Comparison of ENCODE assay signal across 9 mouse cellular contexts in the genomic region with DNA sequence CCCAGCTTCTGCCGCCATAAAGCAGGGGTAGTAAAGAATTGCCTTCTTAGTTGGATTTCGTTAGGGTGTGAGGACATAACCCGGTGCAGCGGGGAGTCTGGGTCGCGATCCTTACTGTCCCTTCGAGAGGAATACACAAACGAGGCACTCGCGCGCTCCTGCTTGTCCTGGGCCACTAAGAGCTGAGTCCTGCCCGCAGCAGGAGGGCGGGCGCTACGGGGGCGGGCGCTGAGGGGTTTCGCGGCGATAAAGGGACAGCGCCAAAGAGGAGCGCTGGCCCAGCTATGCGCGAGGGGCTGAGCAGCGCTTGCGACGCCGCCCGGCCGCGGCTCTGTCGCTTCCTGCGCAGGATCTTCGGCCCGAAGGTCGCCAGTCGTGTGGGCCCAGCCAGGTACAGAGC. TPM values are rescaled to one million over a fixed set of nuclear protein-coding genes. Genes with fewer than 3 reads are reported as not detected.
DNase-seq lines count a peak whose midpoint lies in the region; ATAC-seq and TF ChIP-seq lines count a peak whose summit lies in the region.
"Had no signal": no experiment of that assay in that cellular context is flagged by ENCODE, and none has a peak within 500 bp of the region (broad histone marks: within the 10 kb centered on the region; RNA-seq: fewer than 3 reads in every experiment).

No protein-coding gene starts in this region.

- no peaks in the 10 kb centered on the region for H3K36me3 ChIP-seq in embryonic facial prominence, embryonic 11.5 days (replicated peaks; ENCODE audit: control insufficient read depth, insufficient read depth, low read depth, low read length)
- H3K36me3 ChIP-seq in heart, postnatal 0 days (replicated peaks; ENCODE audit: control insufficient read depth, insufficient read depth, low read length): no peaks in the 10 kb centered on the region
- H3K36me3 ChIP-seq in limb, embryonic 10.5 days: no peaks in the 10 kb centered on the region
- H3K36me3 ChIP-seq in midbrain, embryonic 10.5 days: no peaks in the 10 kb centered on the region

- intact Hi-C loops in heart, postnatal 25 days (cut with DNase I): loop anchor here (2.0 to 10.0 kb wide), 2 partner anchors 32 to 370 kb away; a partner anchor contains a TSS

- TF ChIP-seq CTCF in heart, postnatal 0 days (IDR thresholded peaks at IDR 0.05; ENCODE audit: low read depth): no peak

- peak overlapping the region; percentile 70 for H3K4me2 ChIP-seq in embryonic facial prominence, embryonic 11.5 days (ENCODE audit: low read depth, low read length)
- peak overlapping the region; percentile 70 for H3K4me2 ChIP-seq in heart, postnatal 0 days (ENCODE audit: low read depth, low read length)

- peak overlapping the region; percentile 36 for H3K4me3 ChIP-seq in embryonic facial prominence, embryonic 11.5 days (ENCODE audit: low read depth, low read length)
- H3K4me3 ChIP-seq in heart, postnatal 0 days (ENCODE audit: low read depth, low read length): peak overlapping the region; percentile 53
- H3K4me3 ChIP-seq in limb, embryonic 10.5 days: peak overlapping the region; percentile 52
- H3K4me3 ChIP-seq in midbrain, embryonic 10.5 days: peak overlapping the region; percentile 57

- TF ChIP-seq EP300 in heart, postnatal 0 days (IDR thresholded peaks at IDR 0.05; ENCODE audit: low read depth): no peak

- peaks cover 27% of the 10 kb centered on the region for H3K27me3 ChIP-seq in embryonic facial prominence, embryonic 11.5 days (ENCODE audit: control insufficient read depth, insufficient read depth, low read length)
- H3K27me3 ChIP-seq in heart, postnatal 0 days (ENCODE audit: control insufficient read depth, insufficient read depth, low read length): peaks cover 37% of the 10 kb centered on the region
- H3K27me3 ChIP-seq in limb, embryonic 10.5 days (ENCODE audit: low read depth, poor library complexity, severe bottlenecking): peaks cover 42% of the 10 kb centered on the region
- peaks cover 59% of the 10 kb centered on the region for H3K27me3 ChIP-seq in midbrain, embryonic 10.5 days (ENCODE audit: low read depth, poor library complexity, severe bottlenecking)
- H3K27me3 ChIP-seq: CH12.LX had no signal

- peak; percentile 96 for DNase-seq in heart, adult 11 months
- no peak for DNase-seq in heart, postnatal 25 days (ENCODE audit: low spot score)
- DNase-seq in embryonic facial prominence, embryonic 11.5 days (ENCODE audit: low spot score): peak; percentile 62
- DNase-seq in heart, postnatal 0 days (ENCODE audit: low spot score): no peak
- DNase-seq in limb, embryonic 10.5 days (ENCODE audit: low spot score): peak; percentile 67
- DNase-seq in midbrain, embryonic 10.5 days (ENCODE audit: low spot score): peak; percentile 60
- peak; percentile 49 for DNase-seq in yolk sac, embryonic 10.5 days (ENCODE audit: low spot score)
- DNase-seq in layer of hippocampus, postnatal 14 days (ENCODE audit: low spot score in 2 of 2): no peak

- no peaks in the 10 kb centered on the region; the same call in 1 of the 2 replicates for H3K4me1 ChIP-seq in embryonic facial prominence, embryonic 11.5 days (ENCODE audit: control insufficient read depth, insufficient read depth, low read length)
- peaks cover 6% of the 10 kb centered on the region for H3K4me1 ChIP-seq in heart, postnatal 0 days (ENCODE audit: control insufficient read depth, insufficient read depth)
- H3K4me1 ChIP-seq in limb, embryonic 10.5 days: peaks cover 26% of the 10 kb centered on the region
- peaks cover 16% of the 10 kb centered on the region for H3K4me1 ChIP-seq in midbrain, embryonic 10.5 days

- WGBS in embryonic facial prominence, embryonic 11.5 days: under 1% methylated on average over 37 of the region's 37 CpGs
- WGBS in heart, postnatal 0 days: under 1% methylated on average over 34 of the region's 37 CpGs
- under 1% methylated on average over 37 of the region's 37 CpGs for WGBS in limb, embryonic 10.5 days
- under 1% methylated on average over 37 of the region's 37 CpGs for WGBS in midbrain, embryonic 10.5 days

- peak overlapping the region; percentile 50 for H3K9ac ChIP-seq in embryonic facial prominence, embryonic 11.5 days (replicated peaks; ENCODE audit: low read length)
- H3K9ac ChIP-seq in heart, postnatal 0 days (replicated peaks; ENCODE audit: low read depth, low read length): peak overlapping the region; percentile 33; the same call in 1 of the 2 replicates

- no peak for ATAC-seq in embryonic facial prominence, embryonic 11.5 days (replicated peaks; ENCODE audit: insufficient number of reproducible peaks, low FRiP score, low TSS enrichment, low read depth)
- ATAC-seq in heart, postnatal 0 days (ENCODE audit: insufficient read depth, low read depth): peak; percentile 54

- no peak overlapping the region for H3K27ac ChIP-seq in embryonic facial prominence, embryonic 11.5 days (replicated peaks; ENCODE audit: low read depth, low read length)
- H3K27ac ChIP-seq in heart, postnatal 0 days (ENCODE audit: low read depth): peak overlapping the region; percentile 51; the same call in 1 of the 2 replicates
- peak overlapping the region; percentile 67 for H3K27ac ChIP-seq in limb, embryonic 10.5 days
- peak overlapping the region; percentile 69; the same call in 1 of the 2 replicates for H3K27ac ChIP-seq in midbrain, embryonic 10.5 days (replicated peaks)

- H3K9me3 ChIP-seq in embryonic facial prominence, embryonic 11.5 days (replicated peaks; ENCODE audit: control insufficient read depth, low read length): no peaks in the 10 kb centered on the region
- no peaks in the 10 kb centered on the region for H3K9me3 ChIP-seq in heart, postnatal 0 days (replicated peaks; ENCODE audit: control insufficient read depth, low read length)
- no peaks in the 10 kb centered on the region for H3K9me3 ChIP-seq in limb, embryonic 10.5 days (replicated peaks)
- H3K9me3 ChIP-seq in midbrain, embryonic 10.5 days (replicated peaks): no peaks in the 10 kb centered on the region

RNA-seq across cellular contexts. Expression of a gene that starts 4.3 kb away (rescaled TPM):
- total RNA-seq in heart, postnatal 25 days (2021): 1 to 10 TPM; 5.2 to 6.8 TPM
- polyA plus RNA-seq in embryonic facial prominence, embryonic 11.5 days (2014; fragmentation: Nextera tagmentation; extraction: Ambion mirVana): 0.49 and 1.0 TPM in 2 replicates
- 0.19 and 0.53 TPM in 2 replicates for total RNA-seq in heart, postnatal 0 days (2014; rRNA removed; ENCODE audit: low replicate concordance)
- polyA plus RNA-seq in heart, postnatal 0 days (2015; fragmentation: Nextera tagmentation; extraction: Ambion mirVana): 1.7 and 1.8 TPM in 2 replicates
- 0.85 and 1.4 TPM in 2 replicates for polyA plus RNA-seq in limb, embryonic 10.5 days (2016; fragmentation: Nextera tagmentation; extraction: Ambion mirVana)
- 0.93 and 1.0 TPM in 2 replicates for polyA plus RNA-seq in midbrain, embryonic 10.5 days (2016; fragmentation: Nextera tagmentation; extraction: Ambion mirVana)
- 1 to 10 TPM; 1.4 to 2.0 TPM for total RNA-seq in layer of hippocampus, postnatal 14 days (2021)

RNA-seq across cellular contexts. Expression of a gene that starts 59.8 kb away (rescaled TPM):
- 10 to 100 TPM; 24.0 to 25.3 TPM for total RNA-seq in heart, postnatal 25 days (2021)
- 5.1 and 6.0 TPM in 2 replicates for polyA plus RNA-seq in embryonic facial prominence, embryonic 11.5 days (2014; fragmentation: Nextera tagmentation; extraction: Ambion mirVana)
- total RNA-seq in heart, postnatal 0 days (2014; rRNA removed; ENCODE audit: low replicate concordance): 125 and 155 TPM in 2 replicates
- polyA plus RNA-seq in heart, postnatal 0 days (2015; fragmentation: Nextera tagmentation; extraction: Ambion mirVana): 63.0 and 76.9 TPM in 2 replicates
- 1.0 and 1.8 TPM in 2 replicates for polyA plus RNA-seq in limb, embryonic 10.5 days (2016; fragmentation: Nextera tagmentation; extraction: Ambion mirVana)
- 2.6 and 4.9 TPM in 2 replicates for polyA plus RNA-seq in midbrain, embryonic 10.5 days (2016; fragmentation: Nextera tagmentation; extraction: Ambion mirVana)
- total RNA-seq in layer of hippocampus, postnatal 14 days (2021): 1 to 10 TPM; 7.2 to 7.4 TPM

Comparison
In these comparisons a context has a peak if more than half of its experiments do, and no peak if none do; other contexts are left out.
1. DNase-seq: peak in heart, adult 11 months (single experiment), embryonic facial prominence, embryonic 11.5 days (single experiment), limb, embryonic 10.5 days (single experiment), midbrain, embryonic 10.5 days (single experiment) and yolk sac, embryonic 10.5 days (single experiment); none in heart, postnatal 25 days (single experiment), heart, postnatal 0 days (single experiment) and layer of hippocampus, postnatal 14 days (0 of 2).
2. Peak in every context shown above with its lines, with median percentiles within 50 percentile points of each other: H3K4me3 ChIP-seq.